Mouse (Mus musculus) mouse embryonic stem cell (cell line): ENCODE measurements at regions not wholly inside any gene's neighbourhood (a gene's known extent, or its start where the extent isn't known, plus 50 kb on each side); places are given as distances from the start of the nearest gene placed in this dataset.

Experiments
- in situ Hi-C, 2 experiments: fragments of 300-500 bp; cut with MboI; formaldehyde crosslinking; loops; 1 replicate in 1 of 2; 3 replicates in 1 of 2; pipeline ENCODE4 v1.14.3; 2019 to 2020; ENCODE audit warnings: low sequenced_read_pairs in 2 of 2, low pct_unique_long_range_greater_than_20kb in 1 of 2, mixed read lengths in 1 of 2; ENCODE audit not compliant: unreplicated experiment in 1 of 2

GRCm38 (mm10) chr3:36296792-36297191 lies 74.7 kb upstream of the Qrfpr start:
- in situ Hi-C loops = no loop called here

- in situ Hi-C loops = no loop called here
Measured at GRCm38 (mm10) chr3:36291971-36292370, 69.9 kb upstream of the Qrfpr start.

GRCm38 (mm10) chr3:36284066-36284465 lies 62.0 kb upstream of the Qrfpr start:
- in situ Hi-C loops = no loop called here

- in situ Hi-C loops = no loop called here
Measured at GRCm38 (mm10) chr3:36275502-36275901, 53.4 kb upstream of the Qrfpr start.
